Mouse (Mus musculus) splenic B cell, adult 2 months (primary cell): ENCODE results near the gene Pex11a.
"Not testable (repeated sequence)": the region's sequence is repeated elsewhere in the genome, so short reads cannot be mapped to it uniquely, and the experiment has no call there.

ENCODE experiments used
- DNase-seq: peaks from one replicate; pipeline ENCODE4 v3.0.0-alpha.2; 2011; ENCODE audit warnings: low read depth, low spot score
- H3K27me3 ChIP-seq: 2 replicates; pipeline ENCODE4 v1.6.1; 2012; ENCODE audit warnings: mild to moderate bottlenecking, low read length, moderate library complexity, mixed read lengths; ENCODE audit not compliant: control insufficient read depth, poor library complexity, insufficient read depth, severe bottlenecking
- H3K36me3 ChIP-seq: 2 replicates; pipeline ENCODE4 v1.6.1; 2012; ENCODE audit warnings: mild to moderate bottlenecking, low read length, moderate library complexity, mixed read lengths; ENCODE audit not compliant: control insufficient read depth, poor library complexity, insufficient read depth, severe bottlenecking

Pex11a gene

GRCm38 (mm10) chr7:79742659-79743536 lies at the start of gene Pex11a, which contains the start of gene Wdr93:
Gene Pex11a, minus strand, starts transcription at chr7:79743131.
Gene Wdr93, plus strand, starts transcription at chr7:79743163.
- no peaks in the 10 kb centered on the region for H3K36me3 ChIP-seq
- H3K27me3 ChIP-seq, result no peaks in the 10 kb centered on the region
- peak; percentile 88 for DNase-seq

GRCm38 (mm10) chr7:79789812-79790211 lies 46.9 kb upstream of the Pex11a start:
- not testable (repeated sequence) for H3K36me3 ChIP-seq, DNase-seq, H3K27me3 ChIP-seq

GRCm38 (mm10) chr7:79786295-79786694 lies 43.4 kb upstream of the Pex11a start:
- peak; percentile 67 for DNase-seq
- H3K27me3 ChIP-seq, result no peaks in the 10 kb centered on the region

GRCm38 (mm10) chr7:79782516-79782855 lies 39.6 kb upstream of the Pex11a start:
- Histone ChIP-seq H3K27me3 (no peaks in the 10 kb centered on the region; the same call in 1 of the 2 replicates), H3K36me3 (no peaks in the 10 kb centered on the region)
- no peak for DNase-seq

More at GRCm38 (mm10) chr7:79786295-79786694, 43.4 kb upstream of the Pex11a start:
- no peaks in the 10 kb centered on the region for H3K36me3 ChIP-seq

GRCm38 (mm10) chr7:79781826-79782515 lies 39.0 kb upstream of the Pex11a start:
- no peak for DNase-seq
- no peaks in the 10 kb centered on the region; the same call in 1 of the 2 replicates for H3K27me3 ChIP-seq
- no peaks in the 10 kb centered on the region for H3K36me3 ChIP-seq

GRCm38 (mm10) chr7:79780647-79781626 lies 38.0 kb upstream of the Pex11a start:
- peak; percentile 79 for DNase-seq
- no peaks in the 10 kb centered on the region for H3K36me3 ChIP-seq

GRCm38 (mm10) chr7:79771561-79772512 lies 28.9 kb upstream of the Pex11a start:
- no peak for DNase-seq
- no peaks in the 10 kb centered on the region for H3K27me3 ChIP-seq

More at GRCm38 (mm10) chr7:79780647-79781626, 38.0 kb upstream of the Pex11a start:
- H3K27me3 ChIP-seq, result no peaks in the 10 kb centered on the region; the same call in 1 of the 2 replicates

GRCm38 (mm10) chr7:79769664-79770063 lies 26.7 kb upstream of the Pex11a start:
- DNase-seq, result no peak
- no peaks in the 10 kb centered on the region for H3K36me3 ChIP-seq
- no peaks in the 10 kb centered on the region for H3K27me3 ChIP-seq

More at GRCm38 (mm10) chr7:79771561-79772512, 28.9 kb upstream of the Pex11a start:
- H3K36me3 ChIP-seq, result no peaks in the 10 kb centered on the region

GRCm38 (mm10) chr7:79765991-79766390 lies 23.1 kb upstream of the Pex11a start:
- Histone ChIP-seq H3K27me3 (no peaks in the 10 kb centered on the region), H3K36me3 (no peaks in the 10 kb centered on the region)
- no peak for DNase-seq

- H3K36me3 ChIP-seq, result no peaks in the 10 kb centered on the region
- DNase-seq, result no peak
- no peaks in the 10 kb centered on the region for H3K27me3 ChIP-seq
Measured at GRCm38 (mm10) chr7:79762106-79762505, 19.2 kb upstream of the Pex11a start.

GRCm38 (mm10) chr7:79761124-79761876 lies 18.4 kb upstream of the Pex11a start:
- DNase-seq, result no peak
- H3K36me3 ChIP-seq, result no peaks in the 10 kb centered on the region
- H3K27me3 ChIP-seq, result no peaks in the 10 kb centered on the region

- Histone ChIP-seq H3K36me3 (no peaks in the 10 kb centered on the region), H3K27me3 (no peaks in the 10 kb centered on the region)
- DNase-seq, result no peak
Measured at GRCm38 (mm10) chr7:79759766-79760165, 16.8 kb upstream of the Pex11a start.

GRCm38 (mm10) chr7:79758176-79758575 lies 15.2 kb upstream of the Pex11a start:
- Histone ChIP-seq H3K36me3 (no peaks in the 10 kb centered on the region), H3K27me3 (no peaks in the 10 kb centered on the region)
- no peak for DNase-seq
